In the genomic region with DNA sequence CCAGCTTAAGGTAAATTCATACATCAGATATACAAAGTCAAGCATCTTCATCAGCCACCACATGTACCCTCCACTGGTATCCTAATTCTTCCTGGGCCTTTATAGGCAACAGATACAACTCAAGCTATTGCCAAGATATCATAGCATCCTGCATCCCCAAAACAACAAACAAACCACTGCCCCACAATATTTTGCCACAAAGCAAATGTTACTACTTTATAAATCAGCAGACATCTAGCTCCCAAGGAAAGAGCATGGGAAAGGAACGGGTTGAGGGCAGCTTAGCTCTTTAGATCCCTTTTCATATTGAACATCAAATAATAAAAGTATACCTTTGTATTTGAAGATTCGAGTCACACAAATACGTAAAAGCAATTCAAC, we compare ENCODE assay signal across 8 mouse cellular contexts. TPM values are rescaled to one million over a fixed set of nuclear protein-coding genes. Genes with fewer than 3 reads are reported as not detected.
DNase-seq lines count a peak whose midpoint lies in the region; ATAC-seq and TF ChIP-seq lines count a peak whose summit lies in the region.

No protein-coding gene starts in this region.

- peaks cover 4% of the 10 kb centered on the region; the same call in 1 of the 2 replicates for H3K4me1 ChIP-seq in lung, embryonic 14.5 days (ENCODE audit: insufficient read depth)
- no peaks in the 10 kb centered on the region for H3K4me1 ChIP-seq in embryonic facial prominence, embryonic 14.5 days (ENCODE audit: control insufficient read depth, insufficient read depth, low read length)
- peaks cover 8% of the 10 kb centered on the region; the same call in 1 of the 2 replicates for H3K4me1 ChIP-seq in intestine, embryonic 16.5 days (ENCODE audit: control insufficient read depth, insufficient read depth, low read length)
- H3K4me1 ChIP-seq in neural tube, embryonic 13.5 days (replicated peaks), result peaks cover 20% of the 10 kb centered on the region

- H3K27ac ChIP-seq in lung, embryonic 14.5 days (ENCODE audit: low read depth), result peak overlapping the region; percentile 92; the same call in 1 of the 2 replicates
- peak overlapping the region; percentile 82; the same call in 1 of the 2 replicates for H3K27ac ChIP-seq in embryonic facial prominence, embryonic 14.5 days (replicated peaks; ENCODE audit: low read depth, low read length)
- H3K27ac ChIP-seq in intestine, embryonic 16.5 days (ENCODE audit: low read length), result no peak overlapping the region
- H3K27ac ChIP-seq in neural tube, embryonic 13.5 days (replicated peaks), result no peak overlapping the region

- peak overlapping the region; percentile 64 for H3K4me3 ChIP-seq in lung, embryonic 14.5 days (ENCODE audit: low read depth, low read length)
- H3K4me3 ChIP-seq in embryonic facial prominence, embryonic 14.5 days (ENCODE audit: low read depth, low read length), result peak overlapping the region; percentile 53
- peak overlapping the region; percentile 70 for H3K4me3 ChIP-seq in intestine, embryonic 16.5 days (ENCODE audit: low read length)
- peak overlapping the region; percentile 67 for H3K4me3 ChIP-seq in neural tube, embryonic 13.5 days

- ATAC-seq in lung, embryonic 14.5 days (ENCODE audit: insufficient read depth), result no peak
- no peak for ATAC-seq in embryonic facial prominence, embryonic 14.5 days (ENCODE audit: low read depth)
- ATAC-seq in intestine, embryonic 16.5 days, result no peak
- ATAC-seq in neural tube, embryonic 13.5 days (ENCODE audit: low read depth), result no peak

- no peak for TF ChIP-seq CTCF in lung, embryonic 14.5 days (IDR thresholded peaks at IDR 0.05; ENCODE audit: low read depth)

- no peaks in the 10 kb centered on the region for H3K27me3 ChIP-seq in lung, embryonic 14.5 days (ENCODE audit: insufficient read depth, low read length)
- H3K27me3 ChIP-seq in embryonic facial prominence, embryonic 14.5 days (replicated peaks; ENCODE audit: control insufficient read depth, insufficient read depth, low read length), result no peaks in the 10 kb centered on the region
- no peaks in the 10 kb centered on the region for H3K27me3 ChIP-seq in intestine, embryonic 16.5 days (replicated peaks; ENCODE audit: control insufficient read depth, insufficient read depth, low read length)
- no peaks in the 10 kb centered on the region for H3K27me3 ChIP-seq in neural tube, embryonic 13.5 days

- peak overlapping the region; percentile 85 for H3K9ac ChIP-seq in lung, embryonic 14.5 days
- H3K9ac ChIP-seq in embryonic facial prominence, embryonic 14.5 days (ENCODE audit: low read depth, low read length), result peak overlapping the region; percentile 79
- peak overlapping the region; percentile 92 for H3K9ac ChIP-seq in intestine, embryonic 16.5 days (ENCODE audit: low read depth, low read length)
- peak overlapping the region; percentile 83 for H3K9ac ChIP-seq in neural tube, embryonic 13.5 days

- H3K36me3 ChIP-seq in lung, embryonic 14.5 days (ENCODE audit: insufficient read depth), result no peaks in the 10 kb centered on the region
- 0 out of 2 replicates have a peak, but pooled peaks cover 3% of the 10 kb centered on the region for H3K36me3 ChIP-seq in embryonic facial prominence, embryonic 14.5 days (ENCODE audit: control insufficient read depth, insufficient read depth, low read length)
- H3K36me3 ChIP-seq in intestine, embryonic 16.5 days (ENCODE audit: control insufficient read depth, insufficient read depth, low read length), result no peaks in the 10 kb centered on the region
- H3K36me3 ChIP-seq in neural tube, embryonic 13.5 days, result no peaks in the 10 kb centered on the region

- 9% methylated on average over 3 of the region's 3 CpGs for WGBS in lung, embryonic 14.5 days
- WGBS in embryonic facial prominence, embryonic 14.5 days, result 8% methylated on average over 3 of the region's 3 CpGs
- 7% methylated on average over 3 of the region's 3 CpGs for WGBS in intestine, embryonic 16.5 days
- WGBS in neural tube, embryonic 13.5 days, result 8% methylated on average over 3 of the region's 3 CpGs

- H3K9me3 ChIP-seq in lung, embryonic 14.5 days (ENCODE audit: low read depth, low read length), result no peaks in the 10 kb centered on the region
- H3K9me3 ChIP-seq in embryonic facial prominence, embryonic 14.5 days (ENCODE audit: control insufficient read depth, low read length), result no peaks in the 10 kb centered on the region
- H3K9me3 ChIP-seq in intestine, embryonic 16.5 days (ENCODE audit: control insufficient read depth, low read length), result no peaks in the 10 kb centered on the region
- no peaks in the 10 kb centered on the region for H3K9me3 ChIP-seq in neural tube, embryonic 13.5 days

- peak; percentile 33 for DNase-seq in lung, embryonic 14.5 days
- no peak for DNase-seq in lung, adult 18-20 months
- DNase-seq in embryonic facial prominence, embryonic 14.5 days (ENCODE audit: low spot score), result no peak
- DNase-seq in embryo, embryonic 11 days, result no peak
- no peak for DNase-seq in urinary bladder, adult 18-20 months (ENCODE audit: low spot score in 2 of 2)
- DNase-seq in right cerebral cortex, postnatal 14 days, result no peak

- H3K4me2 ChIP-seq in lung, embryonic 14.5 days, result peak overlapping the region; percentile 69
- H3K4me2 ChIP-seq in embryonic facial prominence, embryonic 14.5 days (ENCODE audit: low read depth, low read length), result peak overlapping the region; percentile 70
- H3K4me2 ChIP-seq in intestine, embryonic 16.5 days (ENCODE audit: low read depth, low read length), result peak overlapping the region; percentile 86
- peak overlapping the region; percentile 72 for H3K4me2 ChIP-seq in neural tube, embryonic 13.5 days

RNA-seq across cellular contexts. Expression of a gene that starts 0.6 kb away (rescaled TPM):
- polyA plus RNA-seq in lung, embryonic 14.5 days (2014; fragmentation: Nextera tagmentation; extraction: Ambion mirVana), result 5.8 and 6.3 TPM in 2 replicates
- polyA plus RNA-seq in embryonic facial prominence, embryonic 14.5 days (2014; fragmentation: Nextera tagmentation; extraction: Ambion mirVana), result 4.5 and 5.5 TPM in 2 replicates
- 8.8 and 10.2 TPM in 2 replicates for polyA plus RNA-seq in intestine, embryonic 16.5 days (2015; fragmentation: Nextera tagmentation; extraction: Ambion mirVana)
- polyA plus RNA-seq in neural tube, embryonic 13.5 days (2015; fragmentation: Nextera tagmentation; extraction: Ambion mirVana), result 1.7 and 2.2 TPM in 2 replicates

RNA-seq across cellular contexts. Expression of a gene that starts 57.0 kb away (rescaled TPM):
- polyA plus RNA-seq in lung, embryonic 14.5 days (2014; fragmentation: Nextera tagmentation; extraction: Ambion mirVana), result 1.4 and 1.7 TPM in 2 replicates
- polyA plus RNA-seq in embryonic facial prominence, embryonic 14.5 days (2014; fragmentation: Nextera tagmentation; extraction: Ambion mirVana), result 0.68 and 0.70 TPM in 2 replicates
- 1.5 and 1.7 TPM in 2 replicates for polyA plus RNA-seq in intestine, embryonic 16.5 days (2015; fragmentation: Nextera tagmentation; extraction: Ambion mirVana)
- polyA plus RNA-seq in neural tube, embryonic 13.5 days (2015; fragmentation: Nextera tagmentation; extraction: Ambion mirVana), result 1.0 and 1.4 TPM in 2 replicates

Comparison
In these comparisons a context has a peak if more than half of its experiments do, and no peak if none do; other contexts are left out.
1. H3K27ac ChIP-seq: peak in lung, embryonic 14.5 days (single experiment) and embryonic facial prominence, embryonic 14.5 days (single experiment); none in intestine, embryonic 16.5 days (single experiment) and neural tube, embryonic 13.5 days (single experiment).
2. Peak in every context shown above with its lines, with median percentiles within 50 percentile points of each other: H3K4me2 ChIP-seq, H3K4me3 ChIP-seq and H3K9ac ChIP-seq.